Mouse (Mus musculus) spleen, postnatal 4 days (tissue): ENCODE results near the gene Il1f8.
"Not testable (repeated sequence)": the region's sequence is repeated elsewhere in the genome, so short reads cannot be mapped to it uniquely, and the experiment has no call there.

ENCODE experiments used
- DNase-seq, 2 experiments: peaks; one replicate each; pipeline ENCODE4 v3.0.0; 2022; ENCODE audit warnings: low spot score in 2 of 2

The Il1f8 gene

DNA sequence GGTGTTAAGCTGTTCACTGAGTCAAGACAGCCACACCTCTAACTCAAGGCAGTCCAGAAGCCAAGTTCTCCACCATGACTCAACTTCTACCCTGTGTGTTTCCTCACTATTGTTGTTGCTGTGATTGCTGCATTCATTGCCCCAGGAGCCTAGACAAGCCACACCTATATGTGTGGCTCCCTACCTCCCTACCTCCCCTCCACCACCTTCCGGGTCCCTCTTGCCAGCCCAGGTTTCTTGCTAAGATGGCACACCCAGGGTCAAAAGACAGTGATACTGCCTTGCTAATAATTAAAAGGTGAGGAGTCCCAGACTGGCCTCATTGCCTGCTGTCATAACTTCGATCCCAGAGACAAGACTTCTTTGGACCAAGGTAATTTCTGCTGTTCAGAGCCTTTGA is at the start of gene Il1f8:
Gene Il1f8, plus strand, starts transcription at position 301 of the 400 bp plus-strand sequence.
- DNase-seq, result no peak

DNA sequence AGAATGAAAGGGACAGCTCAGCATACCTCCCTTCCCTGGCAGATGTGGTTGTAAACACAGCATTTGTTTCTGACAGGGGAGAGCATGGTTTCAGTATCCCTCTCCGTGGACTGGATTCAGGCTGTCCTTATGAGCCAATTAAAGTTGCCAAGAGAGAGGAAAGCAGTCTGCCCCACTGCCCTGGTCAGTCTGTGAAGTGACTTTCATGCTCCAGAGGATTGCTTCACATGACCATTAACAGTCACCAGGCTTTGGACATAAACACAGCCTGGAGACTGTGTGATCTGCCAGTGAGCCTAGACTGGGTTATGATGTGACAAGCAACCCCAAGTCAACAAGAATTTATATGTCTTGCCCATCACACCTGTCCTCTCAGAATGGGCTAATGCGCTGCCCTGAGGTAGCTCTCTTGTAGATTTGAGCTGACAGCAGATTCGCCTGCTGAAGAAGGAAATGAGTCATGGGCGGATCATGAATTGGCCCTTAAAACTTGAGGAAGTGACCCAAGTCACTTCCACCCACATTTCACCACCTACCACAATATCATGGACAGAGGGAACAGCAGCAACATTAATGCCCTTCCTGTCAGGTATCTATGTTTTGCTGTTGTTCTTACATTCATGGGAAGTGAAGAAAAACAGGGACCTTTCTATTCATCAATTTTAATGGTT is 49.2 kb upstream of the Il1f8 start:
- DNase-seq, result no peak

DNA sequence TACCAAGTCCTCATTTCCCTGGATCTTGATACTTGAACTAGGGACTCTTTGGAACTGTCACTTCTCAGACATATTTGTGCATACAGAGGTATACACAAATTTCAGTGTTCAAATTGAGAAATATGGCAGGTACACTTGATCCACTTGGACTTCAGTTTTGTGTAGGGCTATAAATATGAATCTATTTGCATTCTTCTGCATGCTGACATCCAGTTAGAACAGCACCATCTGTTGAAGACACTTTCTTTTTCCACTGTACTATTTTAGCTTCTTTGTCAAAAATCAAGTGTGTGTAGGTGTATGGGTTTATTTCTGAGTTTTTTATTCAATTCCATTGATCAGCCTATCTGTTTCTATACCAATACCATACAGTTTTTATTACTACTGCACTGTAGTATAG is 43.9 kb upstream of the Il1f8 start:
- DNase-seq, result no peak

DNA sequence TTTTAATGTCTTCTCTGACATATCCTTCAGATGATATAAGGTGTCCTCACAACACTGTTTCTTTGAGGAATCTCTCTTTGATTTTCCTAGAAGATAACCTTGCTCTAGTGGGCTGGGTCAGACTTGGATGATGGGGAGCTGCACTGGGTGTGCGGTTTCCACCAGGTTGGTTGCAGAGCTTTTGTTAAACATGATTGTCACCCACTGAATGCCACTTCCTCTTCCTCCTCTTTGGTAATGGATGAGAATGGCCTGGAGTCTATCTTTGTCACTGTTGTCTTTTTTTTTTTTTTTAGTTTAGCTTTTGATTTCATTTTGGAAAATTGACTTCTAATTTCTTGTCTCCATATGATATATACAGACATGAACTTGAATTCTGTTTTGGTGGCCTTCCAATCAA is 18.6 kb upstream of the Il1f8 start:
- DNase-seq, result no peak

DNA sequence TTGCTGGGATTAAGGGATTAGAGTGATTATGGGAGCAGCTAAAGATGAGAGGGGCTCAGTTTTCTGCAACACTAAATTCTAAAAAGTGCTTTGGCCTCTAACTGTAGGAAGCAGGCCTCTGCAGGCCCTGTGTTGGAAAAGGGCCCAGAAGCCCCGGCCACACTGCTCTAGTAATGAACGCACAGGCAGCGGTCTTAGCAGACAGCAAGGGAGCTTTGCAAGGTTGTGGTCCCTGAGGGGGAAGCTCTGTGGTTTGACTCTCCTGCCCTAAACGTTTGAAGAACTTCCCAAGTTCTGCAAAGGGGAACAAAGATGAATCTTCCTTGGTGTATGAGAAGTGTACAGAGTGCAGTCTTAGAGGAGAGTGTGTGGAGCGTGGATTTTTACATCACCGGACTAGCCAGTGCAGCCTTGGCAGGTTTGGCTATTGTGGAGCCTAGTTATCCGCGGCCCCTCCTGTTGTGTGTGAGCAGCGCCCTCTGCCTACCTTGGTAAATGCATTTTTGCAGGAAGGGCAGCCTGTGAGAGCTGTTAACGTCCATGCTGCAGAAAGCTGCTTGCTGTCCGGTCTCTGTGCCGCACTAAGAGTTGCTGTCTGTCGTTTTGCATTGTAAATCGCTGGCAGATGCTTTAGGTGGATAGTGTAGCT is 28.8 kb downstream of the Il1f8 start:
- DNase-seq, result not testable (repeated sequence)

DNA sequence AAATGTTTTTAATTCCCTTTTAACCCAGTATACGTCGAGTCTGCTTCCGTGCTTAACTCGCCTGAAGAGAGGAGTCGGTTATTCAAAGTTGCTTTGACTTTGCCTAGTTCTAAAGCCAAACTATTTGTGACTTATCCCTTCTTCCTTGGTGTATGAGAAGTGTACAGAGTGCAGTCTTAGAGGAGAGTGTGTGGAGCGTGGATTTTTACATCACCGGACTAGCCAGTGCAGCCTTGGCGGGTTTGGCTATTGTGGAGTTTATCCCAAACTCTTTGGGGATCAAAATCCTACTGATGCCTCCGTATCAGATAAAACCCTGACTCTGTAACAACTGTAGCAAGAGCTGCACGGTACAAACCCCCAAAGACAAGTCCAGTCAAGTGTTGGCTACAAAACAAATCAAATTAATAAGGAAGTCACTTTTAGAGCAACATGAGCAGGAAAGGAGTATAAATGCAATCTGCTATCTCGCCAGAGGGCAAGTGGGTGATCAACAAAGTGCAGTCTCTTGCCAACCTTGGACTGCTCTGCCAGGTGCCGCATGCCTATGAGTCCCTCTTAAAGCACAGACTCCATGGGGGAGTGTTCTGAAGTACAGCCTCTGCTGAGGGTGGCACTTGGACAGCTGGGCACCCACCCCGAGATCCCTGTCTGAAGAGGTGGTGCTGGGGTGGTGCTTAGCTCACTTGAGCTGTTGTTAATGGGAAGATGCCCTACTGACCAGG is 29.6 kb downstream of the Il1f8 start:
- not testable (repeated sequence) for DNase-seq

DNA sequence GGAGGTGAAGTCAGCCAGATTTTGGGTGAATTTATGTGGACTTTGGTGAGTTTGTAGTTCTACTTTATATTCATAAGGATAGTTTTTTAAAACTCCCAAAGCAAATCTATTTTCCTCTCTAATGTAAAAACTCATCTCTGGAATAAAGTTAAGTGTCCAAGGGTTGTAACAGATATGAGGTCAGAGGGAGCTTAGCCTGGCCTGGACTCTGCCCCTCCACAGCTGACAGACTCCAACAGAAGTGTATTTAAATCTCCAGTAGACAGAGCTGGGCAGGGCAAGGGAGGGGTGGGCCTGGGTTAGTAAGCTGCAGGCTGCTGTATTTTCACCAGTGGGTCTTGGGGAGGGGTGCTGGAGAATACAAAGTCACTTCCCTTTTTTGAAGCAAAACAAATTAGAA is 31.1 kb downstream of the Il1f8 start:
- not testable (repeated sequence) for DNase-seq

DNA sequence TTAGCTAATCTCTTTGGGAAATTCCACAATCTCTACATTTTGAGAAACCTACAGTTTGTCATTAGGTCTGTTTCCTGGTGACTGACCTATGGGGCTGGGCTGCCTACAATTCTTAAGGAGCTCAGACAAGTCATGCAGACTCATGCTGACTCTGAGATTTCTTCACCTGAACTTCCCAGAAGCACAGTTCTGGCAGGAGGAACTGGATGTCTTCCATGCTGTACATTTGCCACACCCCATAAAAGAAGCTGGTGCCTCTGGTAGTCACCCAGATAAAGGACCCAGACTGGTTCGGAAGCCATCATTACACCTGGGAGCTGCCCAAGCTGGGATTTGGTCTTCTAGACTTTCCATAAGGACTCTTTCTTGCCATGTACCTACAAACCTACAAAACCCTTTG is 33.2 kb downstream of the Il1f8 start, which contains the start of gene Il1f9:
Gene Il1f9, plus strand, starts transcription at position 301 of the 400 bp plus-strand sequence.
- DNase-seq, result no peak

DNA sequence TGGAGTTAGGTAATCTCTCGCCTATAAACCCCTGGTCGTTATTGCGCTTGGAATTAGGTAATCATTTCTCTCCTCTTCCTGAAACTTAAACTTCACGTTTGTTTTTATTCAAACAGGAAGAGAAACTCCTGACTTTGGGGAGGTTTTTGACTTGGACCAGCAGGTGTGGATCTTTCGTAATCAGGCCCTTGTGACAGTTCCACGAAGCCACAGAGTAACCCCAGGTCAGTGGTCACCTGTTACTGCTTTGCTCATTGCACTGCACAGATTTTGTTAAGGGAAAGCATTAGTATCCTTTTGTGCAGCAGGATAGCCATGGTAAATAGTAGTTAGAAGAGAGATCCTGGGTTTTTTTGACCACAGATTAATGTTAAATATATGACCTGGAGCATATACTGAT is 34.6 kb downstream of the Il1f8 start:
- DNase-seq, result no peak

DNA sequence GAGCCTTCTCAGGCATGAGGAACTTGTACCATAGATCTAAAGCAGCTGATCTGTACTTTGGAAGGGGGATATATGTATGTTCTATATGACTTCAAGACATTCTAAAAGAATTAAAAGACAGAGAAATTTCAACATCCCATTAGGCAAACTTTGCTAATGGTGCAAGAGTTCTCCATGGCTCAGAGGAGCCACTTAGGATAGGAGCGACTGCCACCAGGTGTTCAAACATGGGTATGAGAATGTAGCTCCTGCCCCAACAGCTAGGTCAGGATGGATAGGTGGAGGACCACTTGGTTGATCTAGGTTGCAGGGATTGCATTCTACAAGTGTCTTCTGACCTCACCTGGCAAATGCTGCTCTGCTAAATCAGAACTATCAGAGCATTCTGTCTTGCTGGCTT is 35.2 kb downstream of the Il1f8 start:
- DNase-seq, result no peak
